ENCODE assay signal across 15 mouse cellular contexts in genomic region chr19:46592751-46593439, GRCm38 (mm10). TPM values are rescaled to one million over a fixed set of nuclear protein-coding genes. Genes with fewer than 3 reads are reported as not detected.
DNase-seq lines count a peak whose midpoint lies in the region; ATAC-seq and TF ChIP-seq lines count a peak whose summit lies in the region.
"Had no signal": no experiment of that assay in that cellular context is flagged by ENCODE, and none has a peak within 500 bp of the region (broad histone marks: within the 10 kb centered on the region; RNA-seq: fewer than 3 reads in every experiment).

No protein-coding gene starts in this region.

- whole genome bisulfite sequencing in kidney, adult 2 months = 89% methylated on average over 9 of the region's 9 CpGs
- 89% methylated on average over 9 of the region's 9 CpGs for WGBS in lung, postnatal 0 days

- no peak for TF ChIP-seq EP300 in lung, postnatal 0 days (IDR thresholded peaks at IDR 0.05)

- H3K9ac ChIP-seq in lung, postnatal 0 days (replicated peaks; ENCODE audit: low read depth) = no peak overlapping the region
- H3K9ac ChIP-seq: midbrain, embryonic 15.5 days had no signal

- TF ChIP-seq CTCF in kidney, adult 2 months (conservative IDR thresholded peaks at IDR 0.05; ENCODE audit: insufficient read depth, insufficient read length, low read depth, low read length) = peak; percentile 29; the same call in 1 of the 2 replicates
- peak; percentile 39 for TF ChIP-seq CTCF in lung, postnatal 0 days (IDR thresholded peaks at IDR 0.05)
- peak; percentile 34 for TF ChIP-seq CTCF in E14TG2a.4 (conservative IDR thresholded peaks at IDR 0.05; ENCODE audit: low read length)
- TF ChIP-seq CTCF in brain, embryonic 14.5 days (IDR thresholded peaks at IDR 0.05; ENCODE audit: borderline replicate concordance, extremely low read depth, insufficient read depth, insufficient read length) = 0 out of 2 replicates have a peak, but pooled peaks have one; percentile 12

- no peaks in the 10 kb centered on the region for H3K9me3 ChIP-seq in lung, postnatal 0 days (ENCODE audit: low read length)
- H3K9me3 ChIP-seq in E14TG2a.4 (ENCODE audit: low read length) = 0 out of 2 replicates have a peak, but pooled peaks cover 3% of the 10 kb centered on the region
- H3K9me3 ChIP-seq: midbrain, embryonic 15.5 days had no signal

- no peak for DNase-seq in kidney, adult 2 months
- no peak for DNase-seq in kidney, postnatal 4 days
- DNase-seq in lung, postnatal 0 days (ENCODE audit: low spot score) = no peak
- DNase-seq in lung, postnatal 36 days = no peak
- DNase-seq in brain, embryonic 14.5 days (ENCODE audit: low read depth) = no peak
- DNase-seq: adrenal gland, postnatal 10 days; gastrocnemius, postnatal 10 days; heart, postnatal 14 days; kidney, adult 9 months; lung, postnatal 4 days had no signal

- H3K36me3 ChIP-seq in kidney, adult 2 months (ENCODE audit: control insufficient read depth, insufficient read depth, low read length) = no peaks in the 10 kb centered on the region
- H3K36me3 ChIP-seq in lung, postnatal 0 days (ENCODE audit: insufficient read depth, low read length) = no peaks in the 10 kb centered on the region
- H3K36me3 ChIP-seq in E14TG2a.4 (ENCODE audit: insufficient read depth, low read length) = peaks cover 38% of the 10 kb centered on the region

- no peaks in the 10 kb centered on the region for H3K4me1 ChIP-seq in kidney, adult 2 months (ENCODE audit: control insufficient read depth, insufficient read depth, low read length)
- H3K4me1 ChIP-seq in lung, postnatal 0 days (ENCODE audit: insufficient read depth, low read depth, low read length) = no peaks in the 10 kb centered on the region
- H3K4me1 ChIP-seq in E14TG2a.4 (replicated peaks; ENCODE audit: low read depth, low read length) = peaks cover 15% of the 10 kb centered on the region

- no peaks in the 10 kb centered on the region for H3K27me3 ChIP-seq in kidney, adult 2 months (replicated peaks; ENCODE audit: control insufficient read depth, insufficient read depth, low read length)
- no peaks in the 10 kb centered on the region for H3K27me3 ChIP-seq in lung, postnatal 0 days (replicated peaks; ENCODE audit: insufficient read depth, low read length)
- no peaks in the 10 kb centered on the region for H3K27me3 ChIP-seq in E14TG2a.4 (ENCODE audit: insufficient read depth, low read length)
- H3K27me3 ChIP-seq: midbrain, embryonic 15.5 days had no signal

- H3K27ac ChIP-seq in kidney, adult 2 months (ENCODE audit: insufficient read depth, low read depth, low read length) = no peak overlapping the region
- no peak overlapping the region for H3K27ac ChIP-seq in lung, postnatal 0 days (ENCODE audit: low read length)
- H3K27ac ChIP-seq: midbrain, embryonic 15.5 days had no signal

- TF ChIP-seq POLR2A in kidney, adult 2 months (IDR thresholded peaks at IDR 0.05; ENCODE audit: low read depth, low read length) = no peak
- no peak for TF ChIP-seq POLR2A in brain, embryonic 14.5 days (IDR thresholded peaks at IDR 0.05; ENCODE audit: borderline replicate concordance, extremely low read depth, insufficient read depth, insufficient read length, poor library complexity, severe bottlenecking)

- H3K4me3 ChIP-seq in kidney, adult 2 months (ENCODE audit: insufficient read depth, low read depth, low read length) = no peak overlapping the region
- no peak overlapping the region for H3K4me3 ChIP-seq in lung, postnatal 0 days (ENCODE audit: low read depth, low read length)
- no peak overlapping the region for H3K4me3 ChIP-seq in E14TG2a.4 (replicated peaks; ENCODE audit: low read length)
- H3K4me3 ChIP-seq: midbrain, embryonic 15.5 days had no signal

- no peak overlapping the region for H3K4me2 ChIP-seq in lung, postnatal 0 days (replicated peaks; ENCODE audit: low read depth, low read length)
- H3K4me2 ChIP-seq: midbrain, embryonic 15.5 days had no signal

- no peak for ATAC-seq in lung, postnatal 0 days
- ATAC-seq in frontal cortex, adult (ENCODE audit: low TSS enrichment) = no peak
- ATAC-seq: forebrain, embryonic 14.5 days; hindbrain, embryonic 16.5 days; midbrain, embryonic 15.5 days had no signal

RNA-seq across cellular contexts. Expression of gene Wbp1l, which starts 6.0 kb away (rescaled TPM):
- polyA plus RNA-seq in kidney, adult 2 months (2012; rRNA removed) = 60.1 and 60.3 TPM in 2 replicates
- polyA plus RNA-seq in lung, postnatal 0 days (2015; fragmentation: Nextera tagmentation; extraction: Ambion mirVana) = 34.6 and 37.4 TPM in 2 replicates
- polyA plus RNA-seq in brain, embryonic 14.5 days (2012; rRNA removed) = 33.7 and 44.8 TPM in 2 replicates

RNA-seq across cellular contexts. Expression of gene Sfxn2, which starts 19.7 kb away (rescaled TPM):
- polyA plus RNA-seq in kidney, adult 2 months (2012; rRNA removed) = 18.9 and 23.0 TPM in 2 replicates
- polyA plus RNA-seq in lung, postnatal 0 days (2015; fragmentation: Nextera tagmentation; extraction: Ambion mirVana) = 18.4 and 19.6 TPM in 2 replicates
- 11.8 and 12.6 TPM in 2 replicates for polyA plus RNA-seq in brain, embryonic 14.5 days (2012; rRNA removed)

RNA-seq across cellular contexts. Expression of gene Arl3, which starts 19.9 kb away (rescaled TPM):
- 52.5 and 62.8 TPM in 2 replicates for polyA plus RNA-seq in kidney, adult 2 months (2012; rRNA removed)
- polyA plus RNA-seq in lung, postnatal 0 days (2015; fragmentation: Nextera tagmentation; extraction: Ambion mirVana) = 52.6 and 70.9 TPM in 2 replicates
- polyA plus RNA-seq in brain, embryonic 14.5 days (2012; rRNA removed) = 169 and 180 TPM in 2 replicates
